Mouse (Mus musculus) liver, embryonic 12.5 days (tissue): ENCODE results near the gene Pla2g2c. TPM values are rescaled to one million over a fixed set of nuclear protein-coding genes. Genes with fewer than 3 reads are reported as not detected.
A peak's percentile ranks its signal among the peaks of the same experiment; 100 is the strongest.

Source experiments
- ATAC-seq: fragments of 200-750 bp; cut with Nextera tagmentation; 2 replicates; pipeline ENCODE4 v1.8.0; 2017; ENCODE audit warnings: moderate number of reproducible peaks, mild to moderate bottlenecking, moderate library complexity
- H3K27ac ChIP-seq: fragments of 300-500 bp; sonication (generic); 2 replicates; pipeline ENCODE4 v1.5.1; 2016; ENCODE audit warnings: mild to moderate bottlenecking
- H3K27me3 ChIP-seq: fragments of 300-500 bp; sonication (generic); replicated peaks from 2 replicates; pipeline ENCODE4 v1.6.1; 2016; ENCODE audit warnings: mild to moderate bottlenecking, moderate library complexity
- H3K36me3 ChIP-seq: fragments of 300-500 bp; sonication (generic); 2 replicates; pipeline ENCODE4 v1.6.1; 2016; ENCODE audit warnings: mild to moderate bottlenecking, moderate library complexity
- H3K4me1 ChIP-seq: fragments of 300-500 bp; sonication (generic); 2 replicates; pipeline ENCODE4 v1.6.1; 2016
- H3K4me2 ChIP-seq: fragments of 300-500 bp; sonication (generic); 2 replicates; pipeline ENCODE4 v1.6.1; 2016; ENCODE audit warnings: mild to moderate bottlenecking, moderate library complexity
- H3K4me3 ChIP-seq: fragments of 300-500 bp; sonication (generic); 2 replicates; pipeline ENCODE4 v1.5.1; 2016; ENCODE audit warnings: mild to moderate bottlenecking, moderate library complexity
- H3K9ac ChIP-seq: fragments of 300-500 bp; sonication (generic); 2 replicates; pipeline ENCODE4 v1.6.1; 2016; ENCODE audit warnings: mild to moderate bottlenecking, moderate library complexity
- H3K9me3 ChIP-seq: fragments of 300-500 bp; sonication (generic); replicated peaks from 2 replicates; pipeline ENCODE4 v1.6.1; 2016; ENCODE audit warnings: mild to moderate bottlenecking, moderate library complexity
- WGBS: fragments of 180-500 bp; shearing (Covaris S2); methylation state at CpG from one replicate; pipeline ENCODE4 v1.1.7; 2016; ENCODE audit not compliant: insufficient replicate concordance; 5-methylcytosine and 5-hydroxymethylcytosine counted together
- polyA plus RNA-seq: library from polyadenylated mRNA; unstranded; fragments of >200 nt; fragmentation: Nextera tagmentation; extraction: Ambion mirVana; gene quantifications from 2 replicates; pipeline ENCODE4 v1.2.1, GENCODE M21; 2016

Pla2g2c gene
- polyA plus RNA-seq, result 0.10 TPM in 1 of 2 replicates, not detected in the other

GRCm38 (mm10) chr4:138724354-138725126, at the start of gene Pla2g2c:
TSS of gene Pla2g2c (plus strand) at chr4:138724792.
- ATAC-seq, result no peak
- WGBS, result 19% methylated on average over 18 of the region's 18 CpGs
- H3K27me3 ChIP-seq, result peaks cover 68% of the 10 kb centered on the region
- no peaks in the 10 kb centered on the region for H3K9me3 ChIP-seq
- H3K36me3 ChIP-seq, result no peaks in the 10 kb centered on the region
- H3K4me2 ChIP-seq, result peak within 1 kb of the TSS; percentile 41
- H3K4me3 ChIP-seq, result peak within 1 kb of the TSS; percentile 9; the same call in 1 of the 2 replicates
- peak within 1 kb of the TSS; percentile 36; the same call in 1 of the 2 replicates for H3K27ac ChIP-seq
- H3K9ac ChIP-seq, result no peak within 1 kb of the TSS
- peaks cover 18% of the 10 kb centered on the region; the same call in 1 of the 2 replicates for H3K4me1 ChIP-seq

GRCm38 (mm10) chr4:138676480-138676879, 48.1 kb upstream of the Pla2g2c start:
- WGBS, result 12% methylated on average over 16 of the region's 16 CpGs
- H3K4me1 ChIP-seq, result no peaks in the 10 kb centered on the region
- H3K4me2 ChIP-seq, result no peak overlapping the region
- ATAC-seq, result no peak
- no peak overlapping the region for H3K27ac ChIP-seq
- no peaks in the 10 kb centered on the region; the same call in 1 of the 2 replicates for H3K27me3 ChIP-seq
- no peak overlapping the region for H3K4me3 ChIP-seq
- no peaks in the 10 kb centered on the region for H3K9me3 ChIP-seq
- H3K36me3 ChIP-seq, result no peaks in the 10 kb centered on the region
- no peak overlapping the region for H3K9ac ChIP-seq

GRCm38 (mm10) chr4:138677579-138677978, 47.0 kb upstream of the Pla2g2c start:
- Histone ChIP-seq H3K36me3 (no peaks in the 10 kb centered on the region), H3K4me3 (0 out of 2 replicates have a peak overlapping the region, but pooled peaks have one; percentile 5), H3K9me3 (no peaks in the 10 kb centered on the region), H3K4me2 (peak overlapping the region; percentile 20; the same call in 1 of the 2 replicates), H3K4me1 (no peaks in the 10 kb centered on the region), H3K27ac (no peak overlapping the region), H3K27me3 (no peaks in the 10 kb centered on the region; the same call in 1 of the 2 replicates), H3K9ac (no peak overlapping the region)
- no peak for ATAC-seq
- WGBS, result 13% methylated on average over 16 of the region's 16 CpGs

GRCm38 (mm10) chr4:138680124-138680523, 44.5 kb upstream of the Pla2g2c start:
- Histone ChIP-seq H3K4me3 (no peak overlapping the region), H3K4me2 (no peak overlapping the region), H3K36me3 (no peaks in the 10 kb centered on the region), H3K9ac (no peak overlapping the region), H3K27ac (no peak overlapping the region), H3K4me1 (no peaks in the 10 kb centered on the region), H3K9me3 (no peaks in the 10 kb centered on the region), H3K27me3 (peaks cover 4% of the 10 kb centered on the region)
- no peak for ATAC-seq
- 61% methylated on average over 4 of the region's 4 CpGs for WGBS

GRCm38 (mm10) chr4:138682760-138683159, 41.8 kb upstream of the Pla2g2c start:
- Histone ChIP-seq H3K4me1 (no peaks in the 10 kb centered on the region), H3K36me3 (no peaks in the 10 kb centered on the region), H3K27me3 (peaks cover 4% of the 10 kb centered on the region), H3K4me2 (no peak overlapping the region), H3K4me3 (no peak overlapping the region), H3K27ac (no peak overlapping the region), H3K9ac (no peak overlapping the region), H3K9me3 (no peaks in the 10 kb centered on the region)
- no peak for ATAC-seq
- WGBS, result 60% methylated on average over 2 of the region's 2 CpGs

- no peak overlapping the region for H3K4me2 ChIP-seq
- H3K4me3 ChIP-seq, result no peak overlapping the region
- peaks cover 33% of the 10 kb centered on the region for H3K27me3 ChIP-seq
- H3K9ac ChIP-seq, result no peak overlapping the region
- no peaks in the 10 kb centered on the region for H3K36me3 ChIP-seq
- no peak overlapping the region for H3K27ac ChIP-seq
- no peaks in the 10 kb centered on the region for H3K9me3 ChIP-seq
- no peak for ATAC-seq
- WGBS, result 59% methylated on average over 6 of the region's 6 CpGs
- no peaks in the 10 kb centered on the region for H3K4me1 ChIP-seq
Measured at GRCm38 (mm10) chr4:138685813-138686212, 38.8 kb upstream of the Pla2g2c start.

GRCm38 (mm10) chr4:138689094-138689512, 35.5 kb upstream of the Pla2g2c start:
- H3K9ac ChIP-seq, result no peak overlapping the region
- no peak overlapping the region for H3K4me3 ChIP-seq
- no peaks in the 10 kb centered on the region for H3K9me3 ChIP-seq
- no peak overlapping the region for H3K4me2 ChIP-seq
- no peak overlapping the region for H3K27ac ChIP-seq
- ATAC-seq, result no peak
- no peaks in the 10 kb centered on the region for H3K36me3 ChIP-seq
- WGBS, result 14% methylated on average over 3 of the region's 3 CpGs
- H3K27me3 ChIP-seq, result peaks cover 65% of the 10 kb centered on the region
- no peaks in the 10 kb centered on the region for H3K4me1 ChIP-seq

GRCm38 (mm10) chr4:138690561-138690960, 34.0 kb upstream of the Pla2g2c start:
- no peak for ATAC-seq
- H3K4me2 ChIP-seq, result no peak overlapping the region
- 6% methylated on average over 4 of the region's 4 CpGs for WGBS
- no peak overlapping the region for H3K4me3 ChIP-seq
- H3K27ac ChIP-seq, result no peak overlapping the region
- H3K9me3 ChIP-seq, result no peaks in the 10 kb centered on the region
- no peaks in the 10 kb centered on the region for H3K36me3 ChIP-seq
- no peaks in the 10 kb centered on the region for H3K4me1 ChIP-seq
- H3K9ac ChIP-seq, result no peak overlapping the region
- peaks cover 63% of the 10 kb centered on the region for H3K27me3 ChIP-seq

- ATAC-seq, result no peak
- Histone ChIP-seq H3K36me3 (no peaks in the 10 kb centered on the region), H3K27me3 (peaks cover 70% of the 10 kb centered on the region), H3K9me3 (no peaks in the 10 kb centered on the region), H3K4me2 (no peak overlapping the region), H3K4me1 (no peaks in the 10 kb centered on the region), H3K27ac (no peak overlapping the region), H3K9ac (no peak overlapping the region), H3K4me3 (no peak overlapping the region)
- WGBS, result 8% methylated on average over 19 of the region's 19 CpGs
Measured at GRCm38 (mm10) chr4:138691443-138692181, 33.0 kb upstream of the Pla2g2c start.

GRCm38 (mm10) chr4:138693043-138693692, 31.4 kb upstream of the Pla2g2c start:
- Histone ChIP-seq H3K27ac (no peak overlapping the region), H3K4me2 (no peak overlapping the region), H3K27me3 (peaks cover 69% of the 10 kb centered on the region), H3K9ac (no peak overlapping the region), H3K36me3 (no peaks in the 10 kb centered on the region), H3K9me3 (no peaks in the 10 kb centered on the region), H3K4me3 (no peak overlapping the region), H3K4me1 (no peaks in the 10 kb centered on the region)
- ATAC-seq, result no peak
- 68% methylated on average over 12 of the region's 12 CpGs for WGBS

GRCm38 (mm10) chr4:138696720-138697119, 27.9 kb upstream of the Pla2g2c start:
- no peaks in the 10 kb centered on the region for H3K4me1 ChIP-seq
- H3K4me3 ChIP-seq, result no peak overlapping the region
- WGBS, result 34% methylated on average over 7 of the region's 7 CpGs
- no peak overlapping the region for H3K4me2 ChIP-seq
- H3K9ac ChIP-seq, result no peak overlapping the region
- H3K36me3 ChIP-seq, result no peaks in the 10 kb centered on the region
- H3K9me3 ChIP-seq, result no peaks in the 10 kb centered on the region
- no peak for ATAC-seq
- H3K27ac ChIP-seq, result no peak overlapping the region
- peaks cover 36% of the 10 kb centered on the region for H3K27me3 ChIP-seq
